Mouse (Mus musculus): Measurements from ENCODE around the gene Cyp19a1.

GRCm38 (mm10) chr9:54299792-54300191, 31.9 kb upstream of the Cyp19a1 start:
- TF ChIP-seq CTCF (IDR thresholded peaks at IDR 0.05; ENCODE audit: control insufficient read depth, insufficient read depth, insufficient replicate concordance, low read depth, low read length) (no peak), POLR2A (IDR thresholded peaks at IDR 0.05; ENCODE audit: control insufficient read depth, low read depth, low read length) (no peak)

Measured in testis, adult 2 months (tissue).